Mouse (Mus musculus): ENCODE results near the gene Brd3os.

The Brd3os gene

GRCm38 (mm10) chr2:27441767-27442707 is at the start of gene Brd3os:
Gene Brd3os (plus strand): TSS chr2:27442324.
- peak; percentile 100 for DNase-seq (ENCODE audit: low read depth, low spot score)

GRCm38 (mm10) chr2:27394158-27394832 is 47.8 kb upstream of the Brd3os start:
- no peak for DNase-seq (ENCODE audit: low read depth, low spot score)

GRCm38 (mm10) chr2:27396656-27397440 is 45.3 kb upstream of the Brd3os start:
- DNase-seq (ENCODE audit: low read depth, low spot score), result no peak

GRCm38 (mm10) chr2:27400083-27400482 is 42.0 kb upstream of the Brd3os start:
- DNase-seq (ENCODE audit: low read depth, low spot score), result no peak

GRCm38 (mm10) chr2:27401544-27401943 is 40.6 kb upstream of the Brd3os start:
- DNase-seq (ENCODE audit: low read depth, low spot score), result no peak

GRCm38 (mm10) chr2:27404375-27405093 is 37.6 kb upstream of the Brd3os start:
- DNase-seq (ENCODE audit: low read depth, low spot score), result no peak

- DNase-seq (ENCODE audit: low read depth, low spot score), result no peak
These were observed 36.8 kb upstream of the Brd3os start for GRCm38 (mm10) chr2:27405094-27405884.

GRCm38 (mm10) chr2:27406928-27407327 is 35.2 kb upstream of the Brd3os start:
- DNase-seq (ENCODE audit: low read depth, low spot score), result no peak

- DNase-seq (ENCODE audit: low read depth, low spot score), result no peak
These were observed 33.9 kb upstream of the Brd3os start for GRCm38 (mm10) chr2:27408194-27408593.

- DNase-seq (ENCODE audit: low read depth, low spot score), result no peak
These were observed 31.5 kb upstream of the Brd3os start for GRCm38 (mm10) chr2:27410518-27411140.

GRCm38 (mm10) chr2:27411688-27412174 is 30.4 kb upstream of the Brd3os start:
- DNase-seq (ENCODE audit: low read depth, low spot score), result peak; percentile 63

- peak; percentile 47 for DNase-seq (ENCODE audit: low read depth, low spot score)
These were observed 29.8 kb upstream of the Brd3os start for GRCm38 (mm10) chr2:27412245-27412800.

GRCm38 (mm10) chr2:27413582-27413935 is 28.6 kb upstream of the Brd3os start:
- peak; percentile 41 for DNase-seq (ENCODE audit: low read depth, low spot score)

GRCm38 (mm10) chr2:27413936-27414657 is 28.0 kb upstream of the Brd3os start:
- peak; percentile 72 for DNase-seq (ENCODE audit: low read depth, low spot score)

GRCm38 (mm10) chr2:27415060-27415783 is 26.9 kb upstream of the Brd3os start:
- no peak for DNase-seq (ENCODE audit: low read depth, low spot score)

- DNase-seq (ENCODE audit: low read depth, low spot score), result no peak
These were observed 25.7 kb upstream of the Brd3os start for GRCm38 (mm10) chr2:27416425-27416824.

- DNase-seq (ENCODE audit: low read depth, low spot score), result no peak
These were observed 24.4 kb upstream of the Brd3os start for GRCm38 (mm10) chr2:27417648-27418153.

GRCm38 (mm10) chr2:27418577-27419070 is 23.5 kb upstream of the Brd3os start:
- no peak for DNase-seq (ENCODE audit: low read depth, low spot score)

Data from mesoderm, embryonic 11.5 days (tissue).